Mouse (Mus musculus) frontal cortex, postnatal 14 days (tissue): ENCODE measurements around the gene Trp53bp2.

Experiments used
- DNase-seq, 2 experiments: peaks; one replicate each; pipeline ENCODE4 v3.0.0; 2022; ENCODE audit warnings: low spot score in 2 of 2

The Trp53bp2 gene

GRCm38 (mm10) chr1:182460291-182461244 is 51.6 kb downstream of the Trp53bp2 start:
- no peak for DNase-seq

DNA sequence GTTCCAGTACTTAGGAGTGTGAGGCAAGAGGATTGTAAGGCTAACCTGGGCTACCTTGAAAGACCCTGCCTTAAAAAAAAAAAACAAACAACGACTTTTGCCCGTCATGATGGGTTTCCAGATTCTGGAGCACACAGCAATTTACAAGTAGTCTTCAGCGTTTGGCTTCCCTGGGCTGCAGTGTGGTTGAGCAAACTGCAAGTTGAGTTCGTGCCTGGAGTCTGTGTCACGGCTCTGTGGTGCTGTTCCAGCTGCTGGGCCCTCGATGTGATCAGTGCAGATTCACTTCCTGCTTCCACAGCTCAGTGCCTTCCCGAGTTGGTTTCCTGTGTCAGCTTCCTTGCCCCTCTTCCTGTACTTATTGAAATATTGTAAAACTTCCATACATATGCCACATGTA is 52.3 kb downstream of the Trp53bp2 start:
- no peak for DNase-seq

GRCm38 (mm10) chr1:182461813-182462212 is 52.8 kb downstream of the Trp53bp2 start:
- peak in 1 of 2 experiments; percentile 43 for DNase-seq

DNA sequence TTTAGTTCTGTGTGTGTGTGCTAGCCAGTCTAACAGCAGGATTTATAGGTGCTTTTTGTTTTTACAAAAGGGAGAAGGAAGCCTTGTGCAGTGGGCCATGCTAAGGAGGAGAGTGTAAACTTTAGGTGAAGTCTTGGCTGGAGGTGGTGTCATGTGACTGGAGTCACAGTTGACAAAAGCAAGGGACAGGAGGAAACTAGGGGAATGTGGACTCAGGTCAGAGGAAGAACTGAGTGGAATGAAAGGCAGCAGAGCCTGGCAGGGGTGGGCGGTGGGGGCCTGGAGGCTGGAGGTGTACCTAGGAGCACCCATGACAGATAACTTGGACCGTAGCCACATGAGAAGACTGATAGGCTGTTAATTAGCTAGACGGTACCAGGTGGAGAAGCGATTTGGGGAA is 56.3 kb downstream of the Trp53bp2 start:
- DNase-seq = no peak

- no peak for DNase-seq
These were observed 57.0 kb downstream of the Trp53bp2 start for GRCm38 (mm10) chr1:182465978-182466377.

DNA sequence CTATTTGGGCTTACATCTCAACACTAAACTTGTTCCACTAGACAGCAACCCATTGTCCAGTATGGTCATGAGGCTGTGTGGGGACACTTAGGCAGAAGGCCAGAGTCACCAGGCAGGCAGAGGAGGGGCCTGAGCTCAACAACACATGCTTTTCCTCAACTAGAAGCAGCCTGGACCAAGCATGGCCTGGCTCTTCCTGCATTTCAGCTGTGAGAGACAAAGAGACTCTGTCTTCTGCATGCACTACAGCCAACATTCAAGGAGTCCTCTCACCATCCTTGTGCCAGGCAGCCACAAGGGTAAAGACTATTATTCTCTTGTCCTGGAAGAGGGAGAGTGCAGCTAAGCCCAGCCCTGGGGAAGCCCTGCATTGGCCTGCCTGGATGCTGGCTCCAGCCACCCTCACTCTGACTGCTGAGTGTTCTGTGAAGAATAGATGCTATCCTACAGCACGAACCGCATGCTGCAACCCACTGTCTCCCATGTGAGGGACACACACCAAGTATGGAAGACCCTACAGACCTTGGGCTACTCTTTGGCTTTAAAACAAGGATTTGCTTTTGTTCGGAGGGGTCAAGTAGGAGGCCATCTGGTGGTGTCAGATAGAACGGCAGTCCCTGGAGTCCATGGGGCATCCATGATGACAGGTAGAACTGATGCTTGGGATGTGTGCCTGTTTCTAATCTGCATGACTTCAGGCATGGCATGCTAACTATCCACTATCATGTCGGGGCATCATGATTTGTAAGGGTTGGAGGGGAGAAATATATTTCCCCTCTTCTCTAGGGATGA is 66.2 kb downstream of the Trp53bp2 start:
- DNase-seq = peak in 1 of 2 experiments; percentile 49

GRCm38 (mm10) chr1:182478935-182479334 is 70.0 kb downstream of the Trp53bp2 start:
- DNase-seq = no peak

DNA sequence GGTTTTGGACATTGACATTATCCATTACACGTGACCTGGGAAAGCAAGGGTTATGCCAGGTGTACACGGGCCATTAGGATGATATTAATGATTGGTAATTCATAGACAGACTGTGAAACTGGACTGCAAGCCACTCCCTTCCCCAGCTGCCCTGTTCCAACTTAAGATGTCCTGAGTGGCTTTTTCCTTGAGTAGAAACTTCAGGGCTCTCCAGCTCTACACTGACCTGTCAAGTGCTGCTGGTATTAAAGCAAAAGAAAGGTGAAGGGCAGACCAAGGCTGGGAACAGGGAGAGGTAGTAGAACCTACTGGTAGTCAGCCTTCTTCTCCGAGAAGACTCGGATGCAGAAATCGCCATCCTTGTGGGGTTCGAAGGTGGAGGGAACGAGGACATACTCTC is 72.2 kb downstream of the Trp53bp2 start:
- no peak for DNase-seq

DNA sequence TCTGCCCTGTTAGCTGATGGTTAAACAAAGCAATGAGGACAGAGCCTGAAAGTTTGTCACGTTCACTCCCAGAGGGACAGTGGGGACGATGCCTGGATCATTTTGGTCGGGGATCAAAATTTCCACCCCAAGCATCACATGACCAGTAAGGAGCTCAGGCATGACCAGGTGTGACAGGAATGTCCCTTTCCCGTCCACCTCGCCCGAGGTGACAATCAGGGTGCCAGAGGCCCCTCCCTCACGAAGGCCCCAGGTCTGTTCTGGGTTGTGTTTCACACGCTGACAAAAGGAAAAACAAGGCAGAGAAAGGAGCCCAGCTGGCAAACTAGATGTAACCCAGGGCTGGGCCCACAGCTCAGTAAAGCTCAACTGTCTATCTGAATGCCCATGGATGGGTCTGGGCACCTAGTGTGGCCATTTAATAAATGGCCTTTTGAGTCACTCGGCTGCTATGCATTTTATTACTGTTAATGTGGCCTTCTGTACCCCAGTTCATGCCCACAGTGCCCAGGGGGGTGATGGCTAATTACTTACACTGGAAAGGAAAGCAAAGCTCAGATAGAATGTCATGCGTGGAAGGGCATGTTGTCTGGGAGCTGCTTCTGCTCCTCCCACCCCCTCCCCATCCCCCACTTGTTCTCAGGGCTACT is 72.8 kb downstream of the Trp53bp2 start:
- no peak for DNase-seq

DNA sequence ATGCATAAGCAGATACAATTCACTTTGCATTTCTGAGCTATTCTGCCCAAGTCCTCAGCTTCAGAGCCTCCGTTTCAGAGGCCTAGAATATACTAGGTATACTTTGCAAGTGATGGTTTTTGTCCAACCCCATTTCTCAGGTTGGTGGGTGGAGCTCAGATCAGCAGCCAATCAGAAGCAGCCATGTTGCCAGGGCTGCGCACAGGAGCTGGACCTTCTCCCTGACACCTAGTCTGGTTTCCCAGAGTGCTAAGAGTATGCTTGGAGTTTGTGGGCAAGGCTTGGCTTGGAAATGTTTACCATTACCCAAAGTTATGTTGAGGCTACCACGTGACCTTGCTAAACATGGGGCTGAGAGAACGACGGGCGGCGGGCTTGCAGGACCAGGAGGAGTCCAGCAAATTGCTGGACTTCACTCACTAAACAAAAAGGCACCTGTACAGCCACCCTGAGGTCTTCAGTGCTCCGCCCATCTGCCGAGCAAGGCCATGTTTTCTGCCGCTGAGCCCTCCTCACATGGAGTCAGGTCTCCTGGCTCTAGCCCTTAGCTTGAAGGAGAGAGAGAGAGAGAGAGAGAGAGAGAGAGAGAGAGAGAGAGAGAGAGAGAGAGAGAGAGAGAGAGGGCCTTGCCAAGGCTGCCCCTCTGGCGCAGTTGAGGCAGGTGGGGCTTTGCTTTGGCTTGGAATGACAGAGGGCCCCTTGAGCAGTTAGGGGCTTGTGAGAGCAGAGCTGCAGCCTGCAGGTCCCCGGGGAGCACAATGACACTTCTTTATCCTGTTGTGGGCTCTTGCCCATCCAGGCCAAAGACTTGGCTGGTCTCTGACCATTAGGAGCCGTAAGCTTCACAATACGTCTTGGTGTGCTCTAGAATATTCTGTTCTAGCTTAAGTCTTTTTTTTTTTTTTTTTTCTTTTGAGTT is 74.3 kb downstream of the Trp53bp2 start:
- no peak for DNase-seq

DNA sequence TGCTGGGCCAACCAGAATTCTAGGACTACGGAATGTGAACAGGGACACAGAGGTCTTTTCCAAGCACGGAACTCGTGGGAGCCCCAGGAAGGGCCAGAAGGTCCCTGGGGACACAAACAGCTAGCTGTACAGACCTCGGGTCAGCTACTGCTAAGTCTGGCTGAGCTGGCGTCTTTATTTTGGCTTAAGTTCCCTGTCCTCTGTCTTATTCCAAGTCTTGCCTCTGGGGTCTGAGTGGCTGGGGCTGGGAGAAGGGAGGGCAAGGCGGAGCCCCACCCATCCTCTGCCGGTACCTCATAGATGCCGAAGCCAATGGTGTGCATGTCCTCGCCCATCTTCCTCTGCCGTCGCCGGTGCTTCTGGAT is 74.9 kb downstream of the Trp53bp2 start:
- peak in 1 of 2 experiments; percentile 54 for DNase-seq

- no peak for DNase-seq
These were observed 79.5 kb downstream of the Trp53bp2 start for GRCm38 (mm10) chr1:182488503-182488902.

- peak; percentile 84 to 89 for DNase-seq
These were observed 81.0 kb downstream of the Trp53bp2 start for GRCm38 (mm10) chr1:182489803-182490452.

- no peak for DNase-seq
These were observed 81.6 kb downstream of the Trp53bp2 start for GRCm38 (mm10) chr1:182490568-182490967.

DNA sequence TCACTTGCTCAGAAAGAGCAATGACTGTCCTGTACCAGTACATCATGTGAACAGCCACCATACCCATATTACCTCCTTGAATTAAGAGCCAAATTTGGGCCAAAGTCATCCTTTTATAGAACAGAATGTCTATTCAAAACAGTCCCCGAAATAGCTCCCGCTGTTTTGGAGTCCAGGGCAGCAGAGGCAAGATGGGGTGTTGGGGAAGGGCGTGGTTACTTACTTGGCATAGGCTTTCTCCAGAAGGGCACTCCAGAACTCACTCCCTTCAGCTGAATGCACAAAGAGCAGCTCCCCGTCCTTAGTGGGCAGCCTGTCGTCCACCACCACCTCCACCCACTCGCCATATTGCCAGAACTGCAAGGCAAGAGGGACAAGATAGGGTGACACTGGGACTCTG is 82.9 kb downstream of the Trp53bp2 start:
- no peak for DNase-seq

DNA sequence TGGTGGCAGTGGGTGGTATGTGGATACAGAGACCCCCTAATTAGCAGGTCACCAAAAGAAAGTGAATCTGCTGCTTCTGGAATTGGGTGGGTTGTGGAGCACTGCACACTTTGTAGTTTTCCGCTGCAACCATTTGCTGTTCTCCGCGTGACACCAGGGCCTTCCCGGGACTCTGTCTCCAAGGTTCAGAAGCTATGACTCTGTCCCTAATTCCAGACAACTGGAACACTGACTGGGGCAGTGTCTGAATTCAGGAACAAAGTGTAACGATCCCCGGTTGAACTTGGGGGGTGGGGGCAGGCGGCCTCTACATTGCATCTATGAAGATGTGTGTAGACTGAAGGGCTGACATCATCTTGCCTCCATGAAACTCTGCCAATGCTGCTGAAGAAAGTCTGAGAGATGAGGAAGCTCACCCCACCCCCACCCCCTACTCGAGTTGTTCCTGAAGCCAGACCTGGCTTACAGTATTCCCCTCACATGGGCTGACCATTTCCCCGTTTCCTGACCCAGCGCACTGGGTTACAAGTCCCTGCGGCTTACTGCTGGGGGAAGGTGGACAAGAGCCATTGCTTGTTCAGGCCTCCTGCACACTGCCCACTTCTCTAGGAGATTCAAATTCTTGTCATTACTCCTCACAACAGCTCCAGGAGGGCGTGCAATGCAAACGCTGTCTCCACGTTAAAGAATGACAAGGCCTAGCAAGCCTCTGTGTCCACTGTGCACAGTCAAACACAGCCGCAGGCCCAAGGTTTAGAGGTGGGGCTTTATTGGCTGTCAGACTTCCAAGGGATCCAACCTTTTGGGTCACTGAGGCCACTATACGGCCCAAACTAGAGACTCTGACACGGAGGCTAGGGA is 85.5 kb downstream of the Trp53bp2 start:
- no peak for DNase-seq

- no peak for DNase-seq
These were observed 87.7 kb downstream of the Trp53bp2 start for GRCm38 (mm10) chr1:182496685-182497084.

DNA sequence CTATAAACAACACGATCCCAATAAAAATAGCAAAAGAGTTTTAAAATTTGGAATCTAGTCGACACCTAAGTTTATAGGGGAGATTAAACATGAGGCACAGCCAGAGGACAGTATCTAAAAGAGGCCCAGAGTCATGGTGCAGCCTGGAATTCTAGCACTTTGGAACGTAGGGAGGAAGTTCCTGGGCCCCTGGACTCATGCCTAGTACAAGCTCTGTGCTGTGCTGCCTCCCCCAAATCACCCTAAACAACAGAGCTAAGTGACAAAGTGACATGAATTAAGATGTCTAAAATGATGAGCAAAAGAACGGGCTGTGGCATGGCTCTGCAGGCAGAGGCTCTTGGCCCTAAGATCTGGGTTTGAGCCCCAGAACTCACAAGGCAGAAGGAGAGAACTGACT is 88.8 kb downstream of the Trp53bp2 start:
- DNase-seq = no peak

GRCm38 (mm10) chr1:182499443-182500089 is 90.6 kb downstream of the Trp53bp2 start:
- DNase-seq = no peak
